Mouse (Mus musculus): ENCODE measurements at regions not wholly inside any gene's neighbourhood (a gene's known extent, or its start where the extent isn't known, plus 50 kb on each side); places are given as distances from the start of the nearest gene placed in this dataset.
A peak's percentile ranks its signal among the peaks of the same experiment; 100 is the strongest.

DNA sequence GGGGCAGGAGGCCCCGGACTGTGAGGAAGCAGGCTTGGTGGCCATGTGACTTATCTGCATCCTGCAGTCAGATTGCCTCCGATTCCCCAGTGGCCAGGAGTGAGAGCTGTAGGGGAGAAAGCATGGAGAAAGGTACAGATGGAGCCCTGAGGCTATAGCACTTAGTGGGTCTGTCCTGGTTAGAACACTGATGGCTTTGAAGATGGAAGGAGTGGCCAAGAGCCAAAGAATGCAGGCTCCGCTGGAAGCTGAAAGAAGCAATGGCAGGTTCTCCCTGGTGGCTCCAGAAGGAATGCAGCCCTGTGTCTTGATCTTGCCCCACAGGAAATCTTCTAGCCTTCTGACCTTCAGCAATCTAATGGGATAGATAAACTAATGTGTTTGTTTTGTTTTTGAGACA is 926.3 kb downstream of the 4930447A16Rik start:
- H3K27me3 ChIP-seq (ENCODE audit: low read depth, poor library complexity, severe bottlenecking) = no peaks in the 10 kb centered on the region
- no peak for DNase-seq (ENCODE audit: low spot score)
- no peaks in the 10 kb centered on the region for H3K4me1 ChIP-seq
- H3K36me3 ChIP-seq = no peaks in the 10 kb centered on the region
- H3K4me3 ChIP-seq = no peak overlapping the region
- no peaks in the 10 kb centered on the region for H3K9me3 ChIP-seq (replicated peaks)
- 80% methylated on average over 3 of the region's 3 CpGs for WGBS
- no peak overlapping the region for H3K27ac ChIP-seq

DNA sequence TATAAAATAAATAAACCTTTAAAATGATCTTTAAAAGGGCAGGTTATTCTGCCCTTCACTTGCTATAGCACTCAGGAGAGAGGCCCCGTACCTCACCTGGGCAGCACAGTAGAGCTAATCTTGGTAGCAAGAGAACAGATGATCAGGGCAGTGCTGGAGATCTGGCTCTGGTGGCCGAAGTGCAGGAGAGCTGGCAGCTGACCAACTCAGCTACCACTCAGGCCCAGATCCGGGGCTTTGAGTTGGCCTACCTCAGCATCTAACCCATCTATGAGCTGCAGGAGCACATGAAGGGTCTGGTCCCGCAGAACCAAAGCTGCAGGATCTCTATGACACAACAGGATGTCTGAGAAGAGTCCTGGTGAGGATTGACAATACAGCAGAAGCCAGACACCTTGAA is 928.0 kb downstream of the 4930447A16Rik start:
- 86% methylated on average over 4 of the region's 4 CpGs for WGBS
- H3K27me3 ChIP-seq (ENCODE audit: low read depth, poor library complexity, severe bottlenecking) = no peaks in the 10 kb centered on the region
- no peak overlapping the region for H3K27ac ChIP-seq
- no peaks in the 10 kb centered on the region for H3K9me3 ChIP-seq (replicated peaks)
- DNase-seq (ENCODE audit: low spot score) = no peak
- no peaks in the 10 kb centered on the region for H3K36me3 ChIP-seq
- H3K4me3 ChIP-seq = no peak overlapping the region
- no peaks in the 10 kb centered on the region for H3K4me1 ChIP-seq

DNA sequence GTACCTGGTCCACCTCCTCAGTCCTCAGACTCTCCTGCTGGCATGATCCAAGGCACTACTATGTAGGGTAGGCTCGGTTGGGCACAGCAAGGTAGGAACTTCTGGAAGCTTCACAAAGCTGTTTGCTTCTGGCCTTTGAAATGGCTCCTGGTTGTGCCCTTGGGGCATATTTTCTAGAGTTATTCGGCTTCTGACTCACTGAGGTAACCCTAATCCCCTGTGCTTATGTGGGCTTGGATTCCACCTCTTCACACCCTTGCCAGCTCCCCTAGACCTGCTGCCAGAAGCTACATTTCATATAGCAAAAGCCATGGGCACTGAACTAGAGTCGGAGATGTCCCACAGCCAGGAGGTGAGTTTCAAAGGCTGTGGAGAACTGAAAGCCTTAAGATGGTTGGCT is 933.7 kb downstream of the 4930447A16Rik start:
- Histone ChIP-seq H3K27ac (no peak overlapping the region), H3K36me3 (no peaks in the 10 kb centered on the region), H3K4me1 (no peaks in the 10 kb centered on the region), H3K27me3 (ENCODE audit: low read depth, poor library complexity, severe bottlenecking) (no peaks in the 10 kb centered on the region), H3K4me3 (no peak overlapping the region), H3K9me3 (replicated peaks) (no peaks in the 10 kb centered on the region)
- 87% methylated on average over 3 of the region's 3 CpGs for WGBS
- no peak for DNase-seq (ENCODE audit: low spot score)

DNA sequence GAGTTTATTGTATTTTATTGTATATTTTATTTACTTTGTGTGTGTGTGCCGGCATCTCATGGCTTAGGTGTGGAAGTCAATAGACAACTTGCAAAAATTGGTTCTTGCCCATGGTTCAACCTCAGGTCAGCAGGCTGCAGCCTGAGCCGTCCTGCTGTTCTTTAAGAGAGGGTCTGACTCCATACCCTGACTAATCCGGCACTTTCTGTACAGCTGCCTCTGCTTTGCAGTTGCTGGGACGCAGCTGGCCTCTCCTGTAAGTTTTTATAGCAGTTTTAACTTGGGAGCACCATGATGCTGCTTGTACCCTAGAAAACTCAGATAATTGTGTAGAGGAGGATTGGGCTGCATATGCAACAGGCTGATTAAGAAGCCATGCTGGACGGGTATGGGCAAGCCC is 938.2 kb downstream of the 4930447A16Rik start:
- no peaks in the 10 kb centered on the region for H3K9me3 ChIP-seq (replicated peaks)
- no peaks in the 10 kb centered on the region for H3K27me3 ChIP-seq (ENCODE audit: low read depth, poor library complexity, severe bottlenecking)
- no peak for DNase-seq (ENCODE audit: low spot score)
- H3K4me1 ChIP-seq = 0 out of 2 replicates have a peak, but pooled peaks cover 2% of the 10 kb centered on the region
- no peaks in the 10 kb centered on the region for H3K36me3 ChIP-seq
- WGBS = 91% methylated on average over 5 of the region's 5 CpGs
- no peak overlapping the region for H3K27ac ChIP-seq
- H3K4me3 ChIP-seq = no peak overlapping the region

DNA sequence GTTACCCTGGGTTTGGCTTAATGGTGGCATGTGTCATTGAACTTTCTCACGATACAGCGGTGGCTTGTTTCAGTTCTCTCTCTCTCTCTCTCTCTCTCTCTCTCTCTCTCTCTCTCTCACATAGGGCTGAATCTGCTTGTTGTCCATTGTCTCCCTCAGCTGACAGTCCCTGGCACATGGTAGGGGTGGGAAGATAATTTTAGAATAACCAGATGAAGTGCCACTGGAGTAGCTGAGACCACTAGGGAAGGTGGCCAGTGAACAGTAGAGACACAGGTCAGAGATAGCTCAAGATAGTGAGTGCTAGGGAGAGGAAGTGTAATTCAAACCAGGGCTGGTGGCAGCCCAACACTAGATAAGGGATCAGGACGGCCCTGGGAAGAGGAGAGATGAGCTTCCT is 938.7 kb downstream of the 4930447A16Rik start:
- Histone ChIP-seq H3K27ac (no peak overlapping the region), H3K4me3 (no peak overlapping the region), H3K4me1 (0 out of 2 replicates have a peak, but pooled peaks cover 2% of the 10 kb centered on the region), H3K27me3 (ENCODE audit: low read depth, poor library complexity, severe bottlenecking) (no peaks in the 10 kb centered on the region), H3K36me3 (no peaks in the 10 kb centered on the region), H3K9me3 (replicated peaks) (no peaks in the 10 kb centered on the region)
- no peak for DNase-seq (ENCODE audit: low spot score)
- 74% methylated on average over 3 of the region's 3 CpGs for WGBS

DNA sequence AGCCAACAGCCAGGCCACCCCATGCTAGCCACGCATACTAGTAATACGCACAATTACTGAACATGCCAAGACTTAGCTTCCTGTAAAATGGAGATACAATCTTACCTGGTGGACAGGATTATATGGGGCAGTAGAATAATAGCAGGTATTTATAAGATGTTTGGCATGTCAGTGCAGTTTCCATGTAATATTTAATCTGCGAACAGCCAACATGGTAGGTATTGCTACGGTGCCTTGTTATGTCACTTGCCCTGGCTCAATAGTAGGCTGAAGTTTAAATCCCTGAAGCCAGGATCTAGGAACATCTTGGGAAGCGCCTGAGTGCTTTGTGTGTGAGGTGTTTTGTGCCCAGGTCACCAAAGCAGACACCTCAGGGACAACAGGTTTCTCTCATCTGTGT is 942.3 kb downstream of the 4930447A16Rik start:
- no peak for DNase-seq (ENCODE audit: low spot score)
- H3K9me3 ChIP-seq (replicated peaks) = no peaks in the 10 kb centered on the region
- H3K36me3 ChIP-seq = no peaks in the 10 kb centered on the region
- H3K27me3 ChIP-seq (ENCODE audit: low read depth, poor library complexity, severe bottlenecking) = no peaks in the 10 kb centered on the region
- WGBS = 95% methylated on average over 5 of the region's 5 CpGs
- 0 out of 2 replicates have a peak, but pooled peaks cover 2% of the 10 kb centered on the region for H3K4me1 ChIP-seq
- H3K27ac ChIP-seq = no peak overlapping the region
- no peak overlapping the region for H3K4me3 ChIP-seq

DNA sequence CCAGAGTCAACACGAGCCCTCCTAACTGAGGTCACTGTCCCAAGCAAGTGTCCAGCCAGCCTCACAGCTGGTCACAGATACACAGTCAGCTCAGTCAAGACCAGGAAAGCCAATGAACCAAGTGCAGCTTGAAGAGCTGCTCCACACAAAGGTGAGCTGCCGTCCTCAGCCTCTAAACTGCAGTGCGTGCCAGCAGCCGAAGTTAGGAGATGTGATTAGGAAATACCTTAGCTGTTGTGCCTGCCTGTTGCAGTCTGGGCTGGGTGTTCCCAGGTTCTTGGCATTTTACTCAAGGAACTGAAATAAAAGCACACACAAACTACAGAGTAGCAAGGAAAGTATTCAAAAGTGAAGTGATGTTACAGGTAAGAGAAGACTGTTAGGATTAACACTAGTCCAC is 942.9 kb downstream of the 4930447A16Rik start:
- Histone ChIP-seq H3K27ac (no peak overlapping the region), H3K4me3 (no peak overlapping the region), H3K9me3 (replicated peaks) (no peaks in the 10 kb centered on the region), H3K36me3 (no peaks in the 10 kb centered on the region), H3K4me1 (0 out of 2 replicates have a peak, but pooled peaks cover 2% of the 10 kb centered on the region), H3K27me3 (ENCODE audit: low read depth, poor library complexity, severe bottlenecking) (no peaks in the 10 kb centered on the region)
- DNase-seq (ENCODE audit: low spot score) = no peak
- 91% methylated on average over 4 of the region's 4 CpGs for WGBS

DNA sequence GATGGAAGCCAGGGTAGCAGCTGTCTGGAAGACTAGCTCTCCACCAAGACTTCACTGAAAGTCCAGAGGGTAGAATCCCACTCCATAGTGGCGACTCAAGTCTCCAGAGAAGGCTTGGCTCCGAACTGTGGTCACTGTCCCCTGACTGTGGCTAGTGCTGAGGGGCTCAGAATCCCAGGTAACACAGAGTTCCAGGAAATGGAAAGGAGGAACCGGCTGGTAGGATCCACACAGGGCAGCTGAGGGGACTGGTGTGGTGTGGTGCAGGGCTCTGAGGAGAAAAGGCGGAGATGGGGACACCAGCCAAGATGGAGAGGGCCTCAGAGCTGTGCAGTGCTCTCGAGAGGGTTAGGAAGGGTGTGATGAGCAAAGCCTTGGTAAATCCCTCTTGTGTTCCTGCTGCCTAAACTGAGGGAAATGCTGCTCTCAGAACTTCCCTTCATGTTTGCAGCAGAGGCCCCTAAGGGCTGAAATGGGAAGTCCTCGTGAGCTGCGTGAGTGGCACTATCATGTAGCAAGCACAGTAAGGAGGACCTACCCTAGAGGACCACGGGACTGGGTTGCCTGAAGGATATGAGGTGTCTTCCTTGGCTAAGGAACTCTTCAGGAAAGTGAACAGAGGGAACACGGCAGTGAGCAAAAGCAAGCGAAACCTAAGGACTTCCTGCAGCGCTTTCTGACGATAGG is 946.2 kb downstream of the 4930447A16Rik start:
- WGBS = 85% methylated on average over 12 of the region's 12 CpGs
- Histone ChIP-seq H3K27me3 (ENCODE audit: low read depth, poor library complexity, severe bottlenecking) (no peaks in the 10 kb centered on the region), H3K9me3 (replicated peaks) (no peaks in the 10 kb centered on the region), H3K27ac (no peak overlapping the region), H3K36me3 (no peaks in the 10 kb centered on the region), H3K4me3 (no peak overlapping the region), H3K4me1 (peaks cover 11% of the 10 kb centered on the region)
- no peak for DNase-seq (ENCODE audit: low spot score)

DNA sequence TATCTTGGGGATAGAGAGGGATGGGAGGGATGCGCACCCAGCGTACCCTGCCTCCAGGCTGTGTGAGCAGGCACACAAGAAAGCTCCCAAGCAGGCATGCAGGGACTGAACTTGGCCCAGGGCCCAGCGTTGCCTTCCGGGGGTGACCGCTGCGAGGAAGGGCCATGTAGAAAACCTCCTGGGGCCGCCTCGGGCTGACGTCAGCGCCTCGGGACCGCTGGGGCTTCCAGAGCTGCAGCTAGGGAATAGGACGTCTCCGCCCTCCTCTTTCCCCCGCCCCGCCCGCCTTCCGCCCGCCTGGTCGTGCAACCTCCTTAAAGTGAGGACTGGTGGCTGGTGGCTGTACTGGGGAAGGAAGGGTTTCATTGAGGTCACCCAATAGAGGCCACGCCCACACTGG is 948.4 kb downstream of the 4930447A16Rik start:
- H3K4me1 ChIP-seq = peaks cover 14% of the 10 kb centered on the region
- H3K4me3 ChIP-seq = peak overlapping the region; percentile 48
- H3K27ac ChIP-seq = peak overlapping the region; percentile 78
- DNase-seq (ENCODE audit: low spot score) = peak; percentile 79
- H3K36me3 ChIP-seq = no peaks in the 10 kb centered on the region
- 5% methylated on average over 21 of the region's 21 CpGs for WGBS
- no peaks in the 10 kb centered on the region for H3K9me3 ChIP-seq (replicated peaks)
- H3K27me3 ChIP-seq (ENCODE audit: low read depth, poor library complexity, severe bottlenecking) = no peaks in the 10 kb centered on the region

DNA sequence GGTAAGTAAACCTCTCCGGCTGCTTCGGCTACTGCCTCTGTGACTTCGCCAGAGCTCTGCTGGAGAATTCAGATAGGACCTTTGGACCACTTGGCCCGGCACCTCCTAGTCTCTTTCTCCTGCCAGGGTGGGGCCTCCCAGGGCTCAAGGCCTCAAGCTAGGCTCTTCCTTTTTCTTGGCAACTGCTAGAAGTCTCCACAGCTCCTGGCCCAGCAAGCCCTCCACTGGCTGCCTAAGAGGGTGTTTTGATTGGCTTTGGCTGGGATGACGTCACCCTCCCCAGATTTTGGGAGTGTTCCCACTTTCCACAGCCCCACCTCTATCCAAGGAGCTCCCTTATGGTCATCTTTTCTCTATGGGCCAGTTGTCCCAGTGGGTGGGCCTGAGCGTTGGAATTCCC is 949.4 kb downstream of the 4930447A16Rik start:
- no peaks in the 10 kb centered on the region for H3K27me3 ChIP-seq (ENCODE audit: low read depth, poor library complexity, severe bottlenecking)
- no peak for DNase-seq (ENCODE audit: low spot score)
- peaks cover 14% of the 10 kb centered on the region for H3K4me1 ChIP-seq
- H3K4me3 ChIP-seq = no peak overlapping the region
- no peak overlapping the region for H3K27ac ChIP-seq
- H3K36me3 ChIP-seq = no peaks in the 10 kb centered on the region
- H3K9me3 ChIP-seq (replicated peaks) = no peaks in the 10 kb centered on the region
- 87% methylated on average over 6 of the region's 6 CpGs for WGBS

DNA sequence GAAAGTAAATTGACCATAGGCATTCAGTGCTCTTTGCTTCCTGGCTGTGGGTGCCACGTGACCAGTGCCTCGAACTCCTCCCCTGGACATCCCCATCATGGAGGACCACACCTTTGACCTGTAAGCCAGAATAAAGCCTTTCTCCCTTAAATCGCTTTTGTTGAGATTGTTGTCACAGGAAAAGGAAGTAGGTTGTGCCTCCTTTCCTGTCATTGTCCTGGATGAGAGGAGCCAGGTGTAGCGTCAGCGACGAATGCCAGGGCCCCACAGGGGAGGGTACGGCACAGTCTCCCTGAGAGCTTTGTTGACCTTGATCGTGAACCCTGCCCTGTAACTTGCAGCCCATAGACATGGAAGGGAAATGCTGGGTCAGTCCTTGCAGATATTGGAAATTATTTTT is 952.8 kb downstream of the 4930447A16Rik start:
- no peaks in the 10 kb centered on the region for H3K36me3 ChIP-seq
- WGBS = 83% methylated on average over 8 of the region's 8 CpGs
- H3K27me3 ChIP-seq (ENCODE audit: low read depth, poor library complexity, severe bottlenecking) = no peaks in the 10 kb centered on the region
- peaks cover 14% of the 10 kb centered on the region for H3K4me1 ChIP-seq
- no peak overlapping the region for H3K4me3 ChIP-seq
- no peaks in the 10 kb centered on the region for H3K9me3 ChIP-seq (replicated peaks)
- no peak for DNase-seq (ENCODE audit: low spot score)
- H3K27ac ChIP-seq = no peak overlapping the region

DNA sequence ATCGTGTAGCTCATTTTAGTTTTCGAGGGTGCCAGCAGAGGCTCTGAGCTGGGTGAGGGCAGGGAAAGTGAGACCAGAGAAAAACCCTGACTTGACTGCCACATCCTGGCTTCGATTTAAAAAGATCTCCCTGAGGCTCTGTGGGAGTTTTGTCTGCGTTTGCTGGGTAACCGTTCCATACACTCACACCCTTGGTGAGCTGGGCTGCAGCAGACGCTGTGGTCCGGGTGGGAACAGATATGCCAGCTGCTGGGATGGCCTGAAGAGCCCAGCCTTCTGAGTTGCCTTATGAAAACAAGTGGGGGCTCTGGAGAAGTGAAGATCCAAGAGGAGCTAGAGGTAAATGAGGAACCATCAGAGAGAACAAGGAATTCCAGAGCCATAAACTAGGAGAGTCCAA is 962.3 kb downstream of the 4930447A16Rik start:
- no peak overlapping the region for H3K4me3 ChIP-seq
- DNase-seq (ENCODE audit: low spot score) = no peak
- no peaks in the 10 kb centered on the region for H3K27me3 ChIP-seq (ENCODE audit: low read depth, poor library complexity, severe bottlenecking)
- H3K36me3 ChIP-seq = no peaks in the 10 kb centered on the region
- H3K27ac ChIP-seq = no peak overlapping the region
- H3K4me1 ChIP-seq = peaks cover 29% of the 10 kb centered on the region
- WGBS = 74% methylated on average over 7 of the region's 7 CpGs
- no peaks in the 10 kb centered on the region for H3K9me3 ChIP-seq (replicated peaks)

DNA sequence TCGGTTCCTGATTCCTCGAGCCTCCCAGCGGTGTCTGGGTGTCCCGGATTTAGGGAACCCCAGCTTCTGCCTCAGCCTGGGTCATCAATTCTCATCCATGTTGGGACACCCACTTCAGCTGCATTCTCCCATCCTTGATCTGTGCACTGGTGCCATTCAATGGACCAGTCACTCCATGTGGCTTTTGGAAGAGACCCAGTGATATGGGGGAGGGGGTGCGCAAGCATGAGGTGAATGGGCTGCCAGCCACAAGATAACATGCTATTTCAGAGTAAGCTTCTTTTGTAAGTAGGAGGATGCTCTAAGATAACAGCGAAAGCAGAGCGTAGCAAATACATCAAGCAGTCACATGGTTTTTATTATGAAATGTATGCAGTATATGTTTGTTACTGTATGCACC is 963.1 kb downstream of the 4930447A16Rik start:
- no peak for DNase-seq (ENCODE audit: low spot score)
- peaks cover 29% of the 10 kb centered on the region for H3K4me1 ChIP-seq
- no peaks in the 10 kb centered on the region for H3K36me3 ChIP-seq
- H3K9me3 ChIP-seq (replicated peaks) = no peaks in the 10 kb centered on the region
- H3K4me3 ChIP-seq = no peak overlapping the region
- no peak overlapping the region for H3K27ac ChIP-seq
- no peaks in the 10 kb centered on the region for H3K27me3 ChIP-seq (ENCODE audit: low read depth, poor library complexity, severe bottlenecking)
- 96% methylated on average over 7 of the region's 7 CpGs for WGBS

DNA sequence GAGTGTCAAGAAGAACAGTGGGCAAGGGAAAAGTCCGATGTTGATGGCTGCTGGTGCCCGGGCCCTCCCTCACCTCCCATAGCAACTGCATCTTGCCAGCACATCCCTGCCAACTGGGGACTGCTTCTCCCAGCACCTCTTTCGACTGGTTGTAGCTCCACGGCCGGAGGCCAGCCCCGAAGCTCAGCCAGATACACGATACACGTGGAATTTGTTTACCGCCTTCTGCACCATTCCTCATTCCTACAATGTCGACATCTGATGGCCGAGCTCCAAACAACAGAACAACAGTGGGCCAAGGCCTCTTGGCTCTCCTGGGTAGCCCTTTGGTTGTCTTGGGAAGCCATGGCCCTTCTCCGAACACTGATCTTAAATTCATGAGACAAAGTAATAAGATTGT is 965.1 kb downstream of the 4930447A16Rik start:
- no peaks in the 10 kb centered on the region for H3K27me3 ChIP-seq (ENCODE audit: low read depth, poor library complexity, severe bottlenecking)
- DNase-seq (ENCODE audit: low spot score) = no peak
- no peak overlapping the region for H3K4me3 ChIP-seq
- H3K36me3 ChIP-seq = no peaks in the 10 kb centered on the region
- WGBS = 95% methylated on average over 12 of the region's 12 CpGs
- peaks cover 14% of the 10 kb centered on the region; the same call in 1 of the 2 replicates for H3K4me1 ChIP-seq
- no peaks in the 10 kb centered on the region for H3K9me3 ChIP-seq (replicated peaks)
- H3K27ac ChIP-seq = no peak overlapping the region
